Mouse (Mus musculus) embryonic facial prominence, embryonic 13.5 days (tissue): Measurements from ENCODE around the gene Card9. TPM values are rescaled to one million over a fixed set of nuclear protein-coding genes. Genes with fewer than 3 reads are reported as not detected.
A peak's percentile ranks its signal among the peaks of the same experiment; 100 is the strongest.

Source experiments
- ATAC-seq: fragments of 200-750 bp; cut with Nextera tagmentation; 2 replicates; pipeline ENCODE4 v1.8.0; 2017; ENCODE audit warnings: low read depth; ENCODE audit not compliant: insufficient number of reproducible peaks, insufficient read depth, low FRiP score, low TSS enrichment
- H3K27ac ChIP-seq: fragments of 300-500 bp; sonication (generic); 2 replicates; pipeline ENCODE4 v1.5.1; 2015; ENCODE audit warnings: moderate library complexity, mild to moderate bottlenecking, inconsistent platforms
- H3K27me3 ChIP-seq: fragments of 300-500 bp; sonication (generic); 2 replicates; pipeline ENCODE4 v1.6.1; 2015; ENCODE audit warnings: mild to moderate bottlenecking, inconsistent platforms
- H3K36me3 ChIP-seq: fragments of 300-500 bp; sonication (generic); 2 replicates; pipeline ENCODE4 v1.6.1; 2015; ENCODE audit warnings: mild to moderate bottlenecking, inconsistent platforms
- H3K4me1 ChIP-seq: fragments of 300-500 bp; sonication (generic); 2 replicates; pipeline ENCODE4 v1.6.1; 2015; ENCODE audit warnings: inconsistent platforms
- H3K4me2 ChIP-seq: fragments of 300-500 bp; sonication (generic); 2 replicates; pipeline ENCODE4 v1.6.1; 2015; ENCODE audit warnings: moderate library complexity, mild to moderate bottlenecking, inconsistent platforms
- H3K4me3 ChIP-seq: fragments of 300-500 bp; sonication (generic); 2 replicates; pipeline ENCODE4 v1.5.1; 2015; ENCODE audit warnings: mild to moderate bottlenecking, inconsistent platforms
- H3K9ac ChIP-seq: fragments of 300-500 bp; sonication (generic); 2 replicates; pipeline ENCODE4 v1.6.1; 2015; ENCODE audit warnings: mild to moderate bottlenecking, inconsistent platforms
- H3K9me3 ChIP-seq: fragments of 300-500 bp; sonication (generic); 2 replicates; pipeline ENCODE4 v1.6.1; 2016; ENCODE audit warnings: inconsistent platforms
- WGBS: fragments of 180-500 bp; shearing (Covaris S2); methylation state at CpG from one replicate; pipeline ENCODE4 v1.1.7; 2015; ENCODE audit warnings: mixed read lengths; 5-methylcytosine and 5-hydroxymethylcytosine counted together
- polyA plus RNA-seq: library from polyadenylated mRNA; unstranded; fragments of >200 nt; fragmentation: Nextera tagmentation; extraction: Ambion mirVana; gene quantifications from 2 replicates; pipeline ENCODE4 v1.2.1, GENCODE M21; 2015

The Card9 gene
- polyA plus RNA-seq, 1 experiment from 2014 or later = 0.81 TPM

GRCm38 (mm10) chr2:26359983-26360382 is 735 bp downstream of the Card9 start:
- Histone ChIP-seq H3K9me3 (no peaks in the 10 kb centered on the region), H3K36me3 (peaks cover 28% of the 10 kb centered on the region), H3K4me3 (no peak overlapping the region), H3K27ac (no peak overlapping the region; the same call in 1 of the 2 replicates), H3K27me3 (no peaks in the 10 kb centered on the region), H3K4me1 (no peaks in the 10 kb centered on the region), H3K9ac (no peak overlapping the region), H3K4me2 (no peak overlapping the region)
- 87% methylated on average over 6 of the region's 6 CpGs for WGBS
- ATAC-seq = no peak

- ATAC-seq = no peak
- Histone ChIP-seq H3K4me1 (no peaks in the 10 kb centered on the region), H3K27ac (no peak overlapping the region), H3K36me3 (peaks cover 16% of the 10 kb centered on the region), H3K27me3 (no peaks in the 10 kb centered on the region), H3K9me3 (no peaks in the 10 kb centered on the region), H3K9ac (no peak overlapping the region), H3K4me2 (no peak overlapping the region), H3K4me3 (no peak overlapping the region)
- 89% methylated on average over 13 of the region's 13 CpGs for WGBS
Observed at GRCm38 (mm10) chr2:26358667-26359320, 1.9 kb downstream of the Card9 start.

GRCm38 (mm10) chr2:26357484-26357883 is 3.2 kb downstream of the Card9 start:
- peaks cover 6% of the 10 kb centered on the region for H3K4me1 ChIP-seq
- H3K9me3 ChIP-seq = no peaks in the 10 kb centered on the region
- no peaks in the 10 kb centered on the region for H3K27me3 ChIP-seq
- H3K4me3 ChIP-seq = no peak overlapping the region
- no peak overlapping the region for H3K4me2 ChIP-seq
- 0 out of 2 replicates have a peak, but pooled peaks cover 4% of the 10 kb centered on the region for H3K36me3 ChIP-seq
- no peak overlapping the region for H3K27ac ChIP-seq
- H3K9ac ChIP-seq = peak overlapping the region; percentile 44; the same call in 1 of the 2 replicates
- no peak for ATAC-seq
- 46% methylated on average over 15 of the region's 15 CpGs for WGBS

GRCm38 (mm10) chr2:26356678-26357077 is 4.0 kb downstream of the Card9 start:
- Histone ChIP-seq H3K4me3 (no peak overlapping the region), H3K9ac (no peak overlapping the region), H3K4me2 (no peak overlapping the region), H3K4me1 (peaks cover 7% of the 10 kb centered on the region), H3K27ac (no peak overlapping the region), H3K27me3 (no peaks in the 10 kb centered on the region), H3K36me3 (no peaks in the 10 kb centered on the region), H3K9me3 (no peaks in the 10 kb centered on the region)
- 71% methylated on average over 7 of the region's 7 CpGs for WGBS
- ATAC-seq = no peak

GRCm38 (mm10) chr2:26356231-26356630 is 4.5 kb downstream of the Card9 start:
- no peak overlapping the region for H3K4me3 ChIP-seq
- WGBS = 79% methylated on average over 4 of the region's 4 CpGs
- no peaks in the 10 kb centered on the region for H3K9me3 ChIP-seq
- H3K27me3 ChIP-seq = no peaks in the 10 kb centered on the region
- no peak for ATAC-seq
- no peak overlapping the region for H3K27ac ChIP-seq
- no peak overlapping the region for H3K4me2 ChIP-seq
- H3K4me1 ChIP-seq = peaks cover 7% of the 10 kb centered on the region
- no peak overlapping the region for H3K9ac ChIP-seq
- no peaks in the 10 kb centered on the region for H3K36me3 ChIP-seq

GRCm38 (mm10) chr2:26354401-26354800 is 6.3 kb downstream of the Card9 start:
- peaks cover 18% of the 10 kb centered on the region for H3K4me1 ChIP-seq
- H3K4me3 ChIP-seq = no peak overlapping the region
- 86% methylated on average over 4 of the region's 4 CpGs for WGBS
- H3K27me3 ChIP-seq = no peaks in the 10 kb centered on the region
- no peak overlapping the region for H3K27ac ChIP-seq
- peaks cover 9% of the 10 kb centered on the region for H3K36me3 ChIP-seq
- H3K9me3 ChIP-seq = no peaks in the 10 kb centered on the region
- no peak overlapping the region for H3K4me2 ChIP-seq
- no peak for ATAC-seq
- no peak overlapping the region for H3K9ac ChIP-seq

- Histone ChIP-seq H3K27me3 (no peaks in the 10 kb centered on the region), H3K36me3 (peaks cover 20% of the 10 kb centered on the region), H3K9me3 (no peaks in the 10 kb centered on the region), H3K9ac (peak overlapping the region; percentile 92), H3K27ac (no peak overlapping the region), H3K4me2 (peak overlapping the region; percentile 70), H3K4me1 (peaks cover 25% of the 10 kb centered on the region), H3K4me3 (peak overlapping the region; percentile 71; the same call in 1 of the 2 replicates)
- 87% methylated on average over 11 of the region's 11 CpGs for WGBS
- ATAC-seq = no peak
Observed at GRCm38 (mm10) chr2:26353066-26353980, 7.4 kb downstream of the Card9 start.

GRCm38 (mm10) chr2:26352291-26352910 is 8.3 kb downstream of the Card9 start:
- WGBS = 2% methylated on average over 36 of the region's 36 CpGs
- Histone ChIP-seq H3K4me1 (peaks cover 33% of the 10 kb centered on the region), H3K9me3 (no peaks in the 10 kb centered on the region), H3K4me3 (peak overlapping the region; percentile 71), H3K36me3 (peaks cover 29% of the 10 kb centered on the region), H3K9ac (peak overlapping the region; percentile 92), H3K27ac (0 out of 2 replicates have a peak overlapping the region, but pooled peaks have one; percentile 39), H3K27me3 (no peaks in the 10 kb centered on the region), H3K4me2 (peak overlapping the region; percentile 70)
- no peak for ATAC-seq

- no peaks in the 10 kb centered on the region for H3K9me3 ChIP-seq
- H3K27me3 ChIP-seq = no peaks in the 10 kb centered on the region
- H3K36me3 ChIP-seq = peaks cover 37% of the 10 kb centered on the region
- H3K4me1 ChIP-seq = peaks cover 40% of the 10 kb centered on the region
- H3K4me2 ChIP-seq = peak within 1 kb of the TSS; percentile 70
- peak within 1 kb of the TSS; percentile 92 for H3K9ac ChIP-seq
- peak within 1 kb of the TSS; percentile 71 for H3K4me3 ChIP-seq
- 2% methylated on average over 62 of the region's 62 CpGs for WGBS
- ATAC-seq = peak; percentile 67; the same call in 1 of the 2 replicates
- peak within 1 kb of the TSS; percentile 91 for H3K27ac ChIP-seq
Observed at GRCm38 (mm10) chr2:26351358-26352290, 9.1 kb downstream of the Card9 start, which contains the start of gene Dnlz. Gene Dnlz (minus strand): TSS chr2:26352110.

- Histone ChIP-seq H3K9ac (peak overlapping the region; percentile 54; the same call in 1 of the 2 replicates), H3K9me3 (no peaks in the 10 kb centered on the region), H3K36me3 (peaks cover 71% of the 10 kb centered on the region), H3K4me1 (peaks cover 40% of the 10 kb centered on the region), H3K4me3 (no peak overlapping the region), H3K27ac (peak overlapping the region; percentile 82), H3K27me3 (no peaks in the 10 kb centered on the region), H3K4me2 (no peak overlapping the region)
- no peak for ATAC-seq
- 46% methylated on average over 6 of the region's 6 CpGs for WGBS
Observed at GRCm38 (mm10) chr2:26348241-26348640, 12.5 kb downstream of the Card9 start.
